ENCODE assay signal across 9 mouse cellular contexts in the genomic region with DNA sequence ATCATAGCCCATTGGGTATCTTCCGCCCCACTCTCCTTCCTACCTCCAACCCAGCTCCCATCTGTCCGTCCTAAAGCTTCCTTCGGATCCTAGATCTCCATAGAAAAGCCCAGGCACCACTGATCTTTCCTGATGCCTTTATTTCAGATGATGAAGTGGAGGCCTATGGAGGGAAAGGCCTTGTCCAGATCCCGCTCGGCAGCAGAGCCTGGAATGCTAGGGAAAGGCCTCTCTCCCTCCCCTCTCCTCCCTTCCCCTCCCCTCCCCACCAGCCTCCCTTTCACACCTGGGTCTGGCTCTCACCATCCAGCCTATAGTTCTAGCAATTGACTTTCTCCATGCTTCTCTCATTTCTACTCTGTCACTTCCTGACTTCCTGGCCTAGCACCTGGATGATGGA.
DNase-seq lines count a peak whose midpoint lies in the region; ATAC-seq lines count a peak whose summit lies in the region.
"Had no signal": no experiment of that assay in that cellular context is flagged by ENCODE, and none has a peak within 500 bp of the region (broad histone marks: within the 10 kb centered on the region; RNA-seq: fewer than 3 reads in every experiment).

No protein-coding gene starts in this region.

- peaks cover 3% of the 10 kb centered on the region for H3K36me3 ChIP-seq in heart, embryonic 14.5 days (ENCODE audit: control insufficient read depth, insufficient read depth, low read length)
- H3K36me3 ChIP-seq in hindbrain, embryonic 14.5 days (replicated peaks; ENCODE audit: control insufficient read depth, insufficient read depth): no peaks in the 10 kb centered on the region
- H3K36me3 ChIP-seq in midbrain, embryonic 14.5 days (ENCODE audit: control insufficient read depth, insufficient read depth, low read length): no peaks in the 10 kb centered on the region

- no peak for DNase-seq in heart, postnatal 4 days
- peak; percentile 19 for DNase-seq in cerebellum, adult 9-11 months
- DNase-seq in hindbrain, embryonic 14.5 days (ENCODE audit: low spot score): no peak
- no peak for DNase-seq in midbrain, embryonic 14.5 days
- no peak for DNase-seq in adrenal gland, adult 8-10 months
- no peak for DNase-seq in right cerebral cortex, postnatal 10 days (ENCODE audit: low spot score in 2 of 2)
- DNase-seq in left cerebral cortex, adult 18-20 months (ENCODE audit: low spot score in 2 of 2): no peak

- peak overlapping the region; percentile 86 for H3K9ac ChIP-seq in heart, embryonic 14.5 days (ENCODE audit: low read length)
- peak overlapping the region; percentile 75; the same call in 1 of the 2 replicates for H3K9ac ChIP-seq in hindbrain, embryonic 14.5 days
- H3K9ac ChIP-seq in midbrain, embryonic 14.5 days (replicated peaks; ENCODE audit: low read length): no peak overlapping the region

- no peaks in the 10 kb centered on the region for H3K27me3 ChIP-seq in heart, embryonic 14.5 days (ENCODE audit: control insufficient read depth, insufficient read depth, low read length)
- no peaks in the 10 kb centered on the region for H3K27me3 ChIP-seq in hindbrain, embryonic 14.5 days (ENCODE audit: control insufficient read depth, insufficient read depth, low read length)
- H3K27me3 ChIP-seq in midbrain, embryonic 14.5 days (ENCODE audit: control insufficient read depth, insufficient read depth, low read length): no peaks in the 10 kb centered on the region

- peaks cover 40 to 74% of the 10 kb centered on the region in 2 experiments for H3K4me1 ChIP-seq in heart, embryonic 14.5 days (ENCODE audit: control insufficient read depth in 2 of 2, insufficient read depth in 2 of 2, low read length in 2 of 2)
- peaks cover 32% of the 10 kb centered on the region for H3K4me1 ChIP-seq in hindbrain, embryonic 14.5 days (replicated peaks; ENCODE audit: control insufficient read depth, insufficient read depth, low read length)
- peaks cover 29% of the 10 kb centered on the region for H3K4me1 ChIP-seq in midbrain, embryonic 14.5 days (ENCODE audit: control insufficient read depth, insufficient read depth, low read length)

- no peak for ATAC-seq in heart, embryonic 14.5 days (ENCODE audit: insufficient number of reproducible peaks, insufficient read depth, low FRiP score, low read depth)
- no peak for ATAC-seq in hindbrain, embryonic 14.5 days (ENCODE audit: low FRiP score)
- no peak for ATAC-seq in midbrain, embryonic 14.5 days (ENCODE audit: low FRiP score, low TSS enrichment)

- peak overlapping the region in 1 of 2 experiments; percentile 62; a peak in 3 of 4 replicates for H3K27ac ChIP-seq in heart, embryonic 14.5 days (replicated peaks in 1 of 2; ENCODE audit: control insufficient read depth in 1 of 2, insufficient read depth in 1 of 2, low read depth in 2 of 2, low read length in 2 of 2)
- no peak overlapping the region for H3K27ac ChIP-seq in hindbrain, embryonic 14.5 days
- no peak overlapping the region for H3K27ac ChIP-seq in midbrain, embryonic 14.5 days (replicated peaks; ENCODE audit: low read depth, low read length)

- WGBS in heart, embryonic 14.5 days: 36% methylated on average over 5 of the region's 5 CpGs
- WGBS in hindbrain, embryonic 14.5 days: 41% methylated on average over 5 of the region's 5 CpGs
- 57% methylated on average over 5 of the region's 5 CpGs for WGBS in midbrain, embryonic 14.5 days

- H3K9me3 ChIP-seq in heart, embryonic 14.5 days (ENCODE audit: control insufficient read depth, low read length): no peaks in the 10 kb centered on the region
- H3K9me3 ChIP-seq in hindbrain, embryonic 14.5 days (ENCODE audit: control insufficient read depth, low read length): no peaks in the 10 kb centered on the region
- H3K9me3 ChIP-seq in midbrain, embryonic 14.5 days (ENCODE audit: control insufficient read depth, low read length): no peaks in the 10 kb centered on the region

- H3K4me2 ChIP-seq in heart, embryonic 14.5 days (ENCODE audit: low read length): peak overlapping the region; percentile 68
- peak overlapping the region; percentile 72 for H3K4me2 ChIP-seq in hindbrain, embryonic 14.5 days (replicated peaks)
- peak overlapping the region; percentile 77 for H3K4me2 ChIP-seq in midbrain, embryonic 14.5 days (ENCODE audit: low read length)

- H3K4me3 ChIP-seq in heart, embryonic 14.5 days (ENCODE audit: control insufficient read depth in 1 of 2, insufficient read depth in 1 of 2, low read depth in 1 of 2, low read length in 2 of 2): peak overlapping the region; percentile 29 to 46
- H3K4me3 ChIP-seq in hindbrain, embryonic 14.5 days (replicated peaks; ENCODE audit: low read length): peak overlapping the region; percentile 51
- H3K4me3 ChIP-seq in midbrain, embryonic 14.5 days (replicated peaks; ENCODE audit: low read depth, low read length): peak overlapping the region; percentile 56; the same call in 1 of the 2 replicates
- H3K4me3 ChIP-seq: megakaryocyte, embryonic 14.5 days had no signal
